Mouse (Mus musculus): ENCODE results near the gene Ica1. TPM values are rescaled to one million over a fixed set of nuclear protein-coding genes. Genes with fewer than 3 reads are reported as not detected.

Gene Ica1
- total and polyA plus RNA-seq, 3 experiments: 0.36 TPM; not detected in 2

DNA sequence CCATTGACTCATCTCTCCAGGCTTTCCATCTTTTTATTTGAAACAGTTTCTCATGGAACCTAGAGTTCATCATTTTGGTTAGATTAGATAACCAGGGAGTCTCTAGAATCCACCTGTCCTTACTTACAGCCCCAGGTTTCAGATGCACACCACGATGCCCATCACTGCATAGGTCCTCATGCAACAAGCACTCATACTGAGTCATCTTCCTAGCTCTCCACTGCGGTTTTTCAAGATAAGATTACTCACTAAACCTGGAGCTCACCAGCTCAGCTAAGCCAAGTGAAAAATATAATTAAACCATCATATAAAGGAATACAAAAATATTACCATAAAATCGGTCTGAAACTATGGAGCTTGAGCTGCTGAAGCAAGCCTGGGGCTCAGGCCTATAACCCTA is 194.4 kb downstream of the Ica1 start:
- Histone ChIP-seq H3K27ac (ENCODE audit: control insufficient read depth, low read depth, low read length) (peak overlapping the region; percentile 98), H3K27me3 (ENCODE audit: control insufficient read depth in 1 of 2, insufficient read depth in 2 of 2, low read length in 2 of 2) (no peaks in the 10 kb centered on the region), H3K9ac (ENCODE audit: control insufficient read depth, low read depth, low read length, poor library complexity, severe bottlenecking) (peak overlapping the region; percentile 69), H3K4me3 (ENCODE audit: control insufficient read depth in 1 of 2, insufficient read depth in 1 of 2, low read depth in 2 of 2, low read length in 2 of 2) (peak overlapping the region; percentile 65 to 72), H3K79me2 (ENCODE audit: control insufficient read depth, insufficient read depth, low read length, poor library complexity) (no peaks in the 10 kb centered on the region), H3K4me1 (ENCODE audit: control insufficient read depth in 1 of 2, insufficient read depth in 2 of 2, low read length in 2 of 2) (peaks cover 5 to 13% of the 10 kb centered on the region in 2 experiments), H3K36me3 (ENCODE audit: control insufficient read depth in 1 of 2, insufficient read depth in 2 of 2, low read length in 2 of 2) (peaks cover 0 to 16% of the 10 kb centered on the region in 2 experiments; a peak in 3 of 4 replicates), H3K9me3 (replicated peaks; ENCODE audit: insufficient read depth, low read length) (no peaks in the 10 kb centered on the region)
- TF ChIP-seq TCF12 (IDR thresholded peaks at IDR 0.05; ENCODE audit: low read depth, low read length) (no peak; the same call in 1 of the 2 replicates), ELF1 (IDR thresholded peaks at IDR 0.05; ENCODE audit: low read depth, low read length) (no peak), CHD2 (IDR thresholded peaks at IDR 0.05; ENCODE audit: low read length) (no peak), SIN3A (IDR thresholded peaks at IDR 0.05; ENCODE audit: low read length) (no peak), CHD1 (IDR thresholded peaks at IDR 0.05; ENCODE audit: low read depth, low read length) (no peak), GATA1 (IDR thresholded peaks at IDR 0.05; ENCODE audit: low read depth, low read length) (peak; percentile 90), MEF2A (IDR thresholded peaks at IDR 0.05; ENCODE audit: extremely low read depth, insufficient replicate concordance, low read depth, low read length, poor library complexity, severe bottlenecking) (no peak), SMC3 (IDR thresholded peaks at IDR 0.05; ENCODE audit: low read depth, low read length) (no peak), NELFE (IDR thresholded peaks at IDR 0.05; ENCODE audit: low read depth, low read length) (no peak), ZMIZ1 (IDR thresholded peaks at IDR 0.05; ENCODE audit: low read depth, low read length) (no peak), MXI1 (IDR thresholded peaks at IDR 0.05; ENCODE audit: low read depth, low read length) (no peak), RCOR1 (IDR thresholded peaks at IDR 0.05; ENCODE audit: low read depth, low read length) (peak; percentile 43; the same call in 1 of the 2 replicates), POLR2AphosphoS5 (IDR thresholded peaks at IDR 0.05; ENCODE audit: borderline replicate concordance, low read depth, low read length) (no peak), MYB (IDR thresholded peaks at IDR 0.05; ENCODE audit: low read depth, low read length) (no peak), TAL1 (IDR thresholded peaks at IDR 0.05; ENCODE audit: low read length) (no peak), MAX (IDR thresholded peaks at IDR 0.05; ENCODE audit: low read length) (no peak), E2F4 (IDR thresholded peaks at IDR 0.05; ENCODE audit: borderline replicate concordance, low read depth, low read length) (no peak), USF2 (IDR thresholded peaks at IDR 0.05; ENCODE audit: borderline replicate concordance in 1 of 2, insufficient read depth in 1 of 2, low read depth in 1 of 2, low read length in 2 of 2) (no peak), TBP (IDR thresholded peaks at IDR 0.05; ENCODE audit: low read depth, low read length) (no peak), CTCF (IDR thresholded peaks at IDR 0.05 in 2 of 3, conservative IDR thresholded peaks at IDR 0.05 in 1 of 3; ENCODE audit: control insufficient read depth in 1 of 3, insufficient read depth in 1 of 3, low read depth in 2 of 3, low read length in 3 of 3, poor library complexity in 1 of 3, severe bottlenecking in 1 of 3) (no peak), BHLHE40 (IDR thresholded peaks at IDR 0.05; ENCODE audit: borderline replicate concordance, low read depth, low read length) (no peak), EP300 (IDR thresholded peaks at IDR 0.05; ENCODE audit: low read depth in 1 of 2, low read length in 2 of 2) (peak; percentile 81 to 84), POLR2AphosphoS2 (IDR thresholded peaks at IDR 0.05; ENCODE audit: low read length) (no peak), JUND (IDR thresholded peaks at IDR 0.05; ENCODE audit: low read depth, low read length) (no peak), ZKSCAN1 (IDR thresholded peaks at IDR 0.05; ENCODE audit: low read depth, low read length) (no peak), ETS1 (IDR thresholded peaks at IDR 0.05; ENCODE audit: low read depth, low read length) (peak; percentile 69), KAT2A (conservative IDR thresholded peaks at IDR 0.05; ENCODE audit: low read depth, low read length) (no peak), MYC (IDR thresholded peaks at IDR 0.05; ENCODE audit: low read depth, low read length) (no peak), UBTF (IDR thresholded peaks at IDR 0.05; ENCODE audit: borderline replicate concordance, insufficient read depth, low read depth, low read length) (no peak), RAD21 (IDR thresholded peaks at IDR 0.05; ENCODE audit: low read depth, low read length) (no peak), MAFK (IDR thresholded peaks at IDR 0.05; ENCODE audit: borderline replicate concordance, low read depth, low read length) (no peak), NRF1 (IDR thresholded peaks at IDR 0.05; ENCODE audit: insufficient read depth, low read depth, low read length, poor library complexity, severe bottlenecking) (no peak), ZNF384 (IDR thresholded peaks at IDR 0.05; ENCODE audit: low read depth, low read length) (no peak), MAZ (IDR thresholded peaks at IDR 0.05; ENCODE audit: low read depth, low read length) (no peak)
- peak; percentile 80 for DNase-seq (ENCODE audit: low read depth, low spot score)
